Mouse (Mus musculus) heart, adult 2 months (tissue): ENCODE measurements at regions not wholly inside any gene's neighbourhood (a gene's known extent, or its start where the extent isn't known, plus 50 kb on each side); places are given as distances from the start of the nearest gene placed in this dataset.

Source experiments
- DNase-seq, 2 experiments: peaks; one replicate each; pipeline ENCODE4 v3.0.0; 2021
- H3K27ac ChIP-seq: fragments of 200-600 bp; 2 replicates; pipeline ENCODE4 v1.8.1; 2022
- H3K27me3 ChIP-seq: fragments of 200-500 bp; 2 replicates; pipeline ENCODE4 v1.6.1; 2012; ENCODE audit warnings: mild to moderate bottlenecking, low read length, inconsistent platforms, mixed read lengths; ENCODE audit not compliant: control insufficient read depth, insufficient read depth
- H3K36me3 ChIP-seq: fragments of 200-500 bp; 2 replicates; pipeline ENCODE4 v1.6.1; 2012; ENCODE audit warnings: low read length, inconsistent platforms; ENCODE audit not compliant: control insufficient read depth, insufficient read depth
- H3K4me1 ChIP-seq: fragments of 200-500 bp; 2 replicates; pipeline ENCODE4 v1.6.1; 2011; ENCODE audit warnings: low read length; ENCODE audit not compliant: control insufficient read depth, insufficient read depth
- H3K4me3 ChIP-seq: fragments of 200-600 bp; 2 replicates; pipeline ENCODE4 v1.8.1; 2022
- H3K79me2 ChIP-seq: fragments of 200-500 bp; replicated peaks from 2 replicates; pipeline ENCODE4 v1.6.1; 2012; ENCODE audit warnings: mild to moderate bottlenecking, inconsistent platforms, low read length, moderate library complexity, mixed read lengths; ENCODE audit not compliant: control insufficient read depth, insufficient read depth
- H3K9ac ChIP-seq: fragments of 200-500 bp; 2 replicates; pipeline ENCODE4 v1.6.1; 2012; ENCODE audit warnings: low read depth, mild to moderate bottlenecking, control low read depth, inconsistent platforms, low read length, mixed read lengths
- CTCF ChIP-seq: fragments of 200-600 bp; IDR thresholded peaks from 2 replicates; pipeline ENCODE4 v1.8.1; 2022; ENCODE audit warnings: antibody characterized with exemption, mild to moderate bottlenecking, moderate library complexity
- EP300 ChIP-seq: fragments of 200-500 bp; IDR thresholded peaks from 2 replicates; pipeline ENCODE4 v1.6.1; 2011; ENCODE audit warnings: low read depth, low read length, control low read depth; ENCODE audit not compliant: insufficient read depth
- POLR2A ChIP-seq: fragments of 200-500 bp; IDR thresholded peaks from 2 replicates; pipeline ENCODE4 v1.6.1; 2011; ENCODE audit warnings: mild to moderate bottlenecking, low read depth, low read length, control low read depth; ENCODE audit not compliant: insufficient read depth
- WGBS: fragments of 180-500 bp; shearing (Covaris S2); methylation state at CpG from one replicate; pipeline ENCODE4 v1.1.7; 2018; 5-methylcytosine and 5-hydroxymethylcytosine counted together
- intact Hi-C: fragments of 180-260 bp; cut with DNase I; formaldehyde crosslinking; loops from one replicate; pipeline ENCODE4 v1.15.1; 2025

- intact Hi-C loops = no loop called here
Measured at GRCm38 (mm10) chr16:42570246-42570996, 230.0 kb upstream of the Gap43 start.

GRCm38 (mm10) chr16:42569335-42569734 lies 228.9 kb upstream of the Gap43 start:
- Histone ChIP-seq H3K4me1 (no peaks in the 10 kb centered on the region), H3K27me3 (no peaks in the 10 kb centered on the region)

More at GRCm38 (mm10) chr16:42570246-42570996, 230.0 kb upstream of the Gap43 start:
- DNase-seq = no peak
- H3K4me3 ChIP-seq = no peak overlapping the region
- H3K4me1 ChIP-seq = no peaks in the 10 kb centered on the region
- H3K36me3 ChIP-seq = no peaks in the 10 kb centered on the region
- no peak overlapping the region for H3K27ac ChIP-seq
- no peak overlapping the region for H3K9ac ChIP-seq
- H3K27me3 ChIP-seq = no peaks in the 10 kb centered on the region
- TF ChIP-seq POLR2A (no peak), CTCF (no peak)
- H3K79me2 ChIP-seq = no peaks in the 10 kb centered on the region
- WGBS = 82% methylated on average over 6 of the region's 6 CpGs

GRCm38 (mm10) chr16:42549591-42549990 lies 209.1 kb upstream of the Gap43 start:
- H3K27ac ChIP-seq = no peak overlapping the region
- 66% methylated on average over 1 of the region's 1 CpGs for WGBS
- no peaks in the 10 kb centered on the region for H3K36me3 ChIP-seq
- no peaks in the 10 kb centered on the region for H3K4me1 ChIP-seq
- H3K27me3 ChIP-seq = no peaks in the 10 kb centered on the region
- DNase-seq = no peak
- no peak for TF ChIP-seq CTCF
- TF ChIP-seq POLR2A = no peak
- TF ChIP-seq EP300 = no peak
- H3K4me3 ChIP-seq = no peak overlapping the region
- H3K9ac ChIP-seq = no peak overlapping the region
- no peaks in the 10 kb centered on the region for H3K79me2 ChIP-seq
- intact Hi-C loops = no loop called here

More at GRCm38 (mm10) chr16:42569335-42569734, 228.9 kb upstream of the Gap43 start:
- Histone ChIP-seq H3K4me3 (no peak overlapping the region), H3K9ac (no peak overlapping the region), H3K79me2 (no peaks in the 10 kb centered on the region), H3K36me3 (no peaks in the 10 kb centered on the region), H3K27ac (no peak overlapping the region)
- intact Hi-C loops = no loop called here
- no peak for DNase-seq
- 93% methylated on average over 2 of the region's 2 CpGs for WGBS
- TF ChIP-seq EP300 (no peak), CTCF (no peak), POLR2A (no peak)

GRCm38 (mm10) chr16:42546229-42547163 lies 206.0 kb upstream of the Gap43 start:
- H3K4me3 ChIP-seq = no peak overlapping the region
- DNase-seq = no peak
- intact Hi-C loops = no loop called here
- no peak overlapping the region for H3K9ac ChIP-seq
- H3K27ac ChIP-seq = no peak overlapping the region
- 61% methylated on average over 14 of the region's 14 CpGs for WGBS
- no peaks in the 10 kb centered on the region for H3K4me1 ChIP-seq
- TF ChIP-seq CTCF (no peak), EP300 (no peak), POLR2A (no peak)
- H3K36me3 ChIP-seq = no peaks in the 10 kb centered on the region
- no peaks in the 10 kb centered on the region for H3K79me2 ChIP-seq
- H3K27me3 ChIP-seq = no peaks in the 10 kb centered on the region

- 43% methylated on average over 4 of the region's 4 CpGs for WGBS
- TF ChIP-seq EP300 (no peak), POLR2A (no peak), CTCF (no peak)
- Histone ChIP-seq H3K79me2 (no peaks in the 10 kb centered on the region), H3K9ac (no peak overlapping the region), H3K27ac (no peak overlapping the region), H3K36me3 (no peaks in the 10 kb centered on the region), H3K4me3 (no peak overlapping the region), H3K27me3 (no peaks in the 10 kb centered on the region), H3K4me1 (no peaks in the 10 kb centered on the region)
- intact Hi-C loops = no loop called here
- peak in 1 of 2 experiments; percentile 21 for DNase-seq
Measured at GRCm38 (mm10) chr16:42517321-42517720, 176.9 kb upstream of the Gap43 start.

GRCm38 (mm10) chr16:42515929-42516328 lies 175.5 kb upstream of the Gap43 start:
- TF ChIP-seq EP300 = no peak
- TF ChIP-seq CTCF = no peak
- no peak for TF ChIP-seq POLR2A
- Histone ChIP-seq H3K79me2 (no peaks in the 10 kb centered on the region), H3K9ac (no peak overlapping the region), H3K4me3 (no peak overlapping the region), H3K36me3 (no peaks in the 10 kb centered on the region), H3K27me3 (no peaks in the 10 kb centered on the region), H3K27ac (no peak overlapping the region), H3K4me1 (no peaks in the 10 kb centered on the region)
- no peak for DNase-seq
- WGBS = 89% methylated on average over 3 of the region's 3 CpGs
- intact Hi-C loops = no loop called here
